Mouse (Mus musculus) forebrain, embryonic 12.5 days (tissue): Measurements from ENCODE around the gene Gm37240. TPM values are rescaled to one million over a fixed set of nuclear protein-coding genes. Genes with fewer than 3 reads are reported as not detected.
A peak's percentile ranks its signal among the peaks of the same experiment; 100 is the strongest.

Experiments used
- ATAC-seq: fragments of 200-750 bp; cut with Nextera tagmentation; 2 replicates; pipeline ENCODE4 v1.8.0; 2017; ENCODE audit warnings: moderate TSS enrichment; ENCODE audit not compliant: low FRiP score
- H3K27ac ChIP-seq: fragments of 300-500 bp; sonication (generic); 2 replicates; pipeline ENCODE4 v1.5.1; 2016; ENCODE audit warnings: mild to moderate bottlenecking
- H3K27me3 ChIP-seq: fragments of 300-500 bp; sonication (generic); 2 replicates; pipeline ENCODE4 v1.6.1; 2016; ENCODE audit warnings: mild to moderate bottlenecking
- H3K36me3 ChIP-seq: fragments of 300-500 bp; sonication (generic); replicated peaks from 2 replicates; pipeline ENCODE4 v1.6.1; 2016; ENCODE audit warnings: mild to moderate bottlenecking
- H3K4me1 ChIP-seq: fragments of 300-500 bp; sonication (generic); 2 replicates; pipeline ENCODE4 v1.6.1; 2016
- H3K4me2 ChIP-seq: fragments of 300-500 bp; sonication (generic); 2 replicates; pipeline ENCODE4 v1.6.1; 2016; ENCODE audit warnings: mild to moderate bottlenecking, moderate library complexity
- H3K4me3 ChIP-seq: fragments of 300-500 bp; sonication (generic); replicated peaks from 2 replicates; pipeline ENCODE4 v1.5.1; 2016; ENCODE audit warnings: mild to moderate bottlenecking
- H3K9ac ChIP-seq: fragments of 300-500 bp; sonication (generic); 2 replicates; pipeline ENCODE4 v1.6.1; 2016; ENCODE audit warnings: mild to moderate bottlenecking
- H3K9me3 ChIP-seq: fragments of 300-500 bp; sonication (generic); 2 replicates; pipeline ENCODE4 v1.6.1; 2016
- WGBS: fragments of 180-500 bp; shearing (Covaris S2); methylation state at CpG from one replicate; pipeline ENCODE4 v1.1.7; 2016; 5-methylcytosine and 5-hydroxymethylcytosine counted together
- polyA plus RNA-seq: library from polyadenylated mRNA; unstranded; fragments of >200 nt; fragmentation: Nextera tagmentation; extraction: Ambion mirVana; gene quantifications from 2 replicates; pipeline ENCODE4 v1.2.1, GENCODE M21; 2016

Gene Gm37240
- polyA plus RNA-seq, 1 experiment from 2014 or later = 0.57 TPM

DNA sequence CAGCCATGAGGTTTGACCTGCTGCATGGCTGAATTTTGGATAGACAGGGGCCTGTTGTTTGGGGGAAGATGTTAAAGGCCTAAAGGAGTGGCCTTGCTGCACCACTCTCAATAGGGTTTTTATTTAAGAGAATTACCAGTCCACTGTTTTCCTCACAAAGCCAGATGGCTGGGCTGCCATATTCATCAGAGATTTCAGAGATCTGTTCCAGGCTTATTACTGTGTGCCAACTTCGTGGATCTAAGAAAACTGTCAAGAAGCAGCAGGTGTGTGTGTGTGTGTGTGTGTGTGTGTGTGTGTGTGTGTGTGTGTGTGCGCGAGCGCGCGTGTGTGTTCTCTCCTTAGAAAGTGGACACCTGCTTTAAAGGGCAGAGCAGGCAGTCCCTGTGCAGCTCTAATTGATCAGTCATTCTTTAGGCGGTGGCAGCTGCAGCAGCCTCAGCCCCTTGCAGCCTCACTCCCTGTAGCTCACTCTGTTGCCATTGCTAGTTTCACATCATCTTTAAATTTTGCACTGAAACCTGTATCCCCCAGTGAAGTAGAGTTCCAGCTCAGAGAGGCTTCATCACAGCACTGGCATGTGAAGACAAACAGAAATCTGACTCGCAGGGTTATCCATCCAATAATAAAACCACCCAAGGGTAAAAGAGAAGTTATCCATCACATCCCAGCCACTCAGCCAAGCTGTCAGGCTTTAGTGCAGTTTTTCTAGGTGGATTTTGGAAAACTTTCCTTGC lies 252.8 kb downstream of the Gm37240 start:
- WGBS = 79% methylated on average over 8 of the region's 8 CpGs
- Histone ChIP-seq H3K4me3 (no peak overlapping the region), H3K9me3 (no peaks in the 10 kb centered on the region), H3K27me3 (no peaks in the 10 kb centered on the region), H3K27ac (no peak overlapping the region), H3K36me3 (no peaks in the 10 kb centered on the region), H3K9ac (no peak overlapping the region), H3K4me1 (no peaks in the 10 kb centered on the region), H3K4me2 (no peak overlapping the region)
- no peak for ATAC-seq

GRCm38 (mm10) chr3:85633733-85634132 lies 253.6 kb downstream of the Gm37240 start:
- Histone ChIP-seq H3K4me3 (no peak overlapping the region), H3K9me3 (no peaks in the 10 kb centered on the region), H3K27me3 (no peaks in the 10 kb centered on the region), H3K4me1 (no peaks in the 10 kb centered on the region), H3K27ac (no peak overlapping the region), H3K36me3 (no peaks in the 10 kb centered on the region), H3K9ac (no peak overlapping the region), H3K4me2 (no peak overlapping the region)
- WGBS = 86% methylated on average over 2 of the region's 2 CpGs
- ATAC-seq = no peak

DNA sequence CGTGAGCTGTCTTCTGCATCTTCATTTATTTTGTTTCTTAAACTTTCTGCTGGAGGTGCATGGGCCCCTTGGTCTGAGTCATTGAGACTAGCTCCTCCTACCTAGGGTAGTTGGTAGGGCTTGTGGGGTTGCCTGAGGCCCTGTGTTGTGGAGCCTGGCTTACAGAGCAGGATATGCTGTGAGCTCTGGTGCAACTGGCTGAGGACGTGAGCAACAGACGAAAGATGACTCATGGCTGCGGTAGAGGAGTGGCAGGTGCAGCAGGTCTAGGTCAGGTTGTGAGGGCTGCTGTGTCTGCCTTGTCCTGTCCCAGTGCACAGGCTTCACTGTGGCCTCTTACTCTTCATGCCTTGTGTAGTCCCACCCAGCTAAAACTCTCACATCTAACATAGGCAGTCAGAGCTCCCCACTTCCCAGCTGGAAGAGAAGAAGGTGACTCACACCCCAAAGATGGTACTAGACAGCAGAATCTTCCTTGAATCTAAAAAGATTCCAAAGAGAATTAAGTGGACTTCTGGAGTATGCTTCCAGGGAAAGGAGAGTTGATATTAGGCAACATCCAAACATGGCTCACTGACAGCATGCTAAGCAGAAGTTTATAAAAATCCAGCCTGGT lies 257.3 kb downstream of the Gm37240 start:
- 95% methylated on average over 4 of the region's 4 CpGs for WGBS
- Histone ChIP-seq H3K9ac (no peak overlapping the region), H3K9me3 (no peaks in the 10 kb centered on the region), H3K4me1 (no peaks in the 10 kb centered on the region), H3K4me2 (no peak overlapping the region), H3K27ac (no peak overlapping the region), H3K36me3 (no peaks in the 10 kb centered on the region), H3K27me3 (no peaks in the 10 kb centered on the region), H3K4me3 (no peak overlapping the region)
- no peak for ATAC-seq

- 97% methylated on average over 1 of the region's 1 CpGs for WGBS
- ATAC-seq = no peak
- no peaks in the 10 kb centered on the region for H3K9me3 ChIP-seq
- no peaks in the 10 kb centered on the region for H3K4me1 ChIP-seq
- H3K27me3 ChIP-seq = no peaks in the 10 kb centered on the region
- H3K36me3 ChIP-seq = peaks cover 6% of the 10 kb centered on the region
- no peak overlapping the region for H3K4me2 ChIP-seq
- no peak overlapping the region for H3K9ac ChIP-seq
- H3K27ac ChIP-seq = no peak overlapping the region
- H3K4me3 ChIP-seq = no peak overlapping the region
Measured at GRCm38 (mm10) chr3:85619751-85620150, 267.6 kb downstream of the Gm37240 start.

GRCm38 (mm10) chr3:85619345-85619744 lies 268.0 kb downstream of the Gm37240 start:
- Histone ChIP-seq H3K4me3 (no peak overlapping the region), H3K27ac (no peak overlapping the region), H3K9me3 (no peaks in the 10 kb centered on the region), H3K27me3 (no peaks in the 10 kb centered on the region), H3K9ac (no peak overlapping the region), H3K36me3 (peaks cover 6% of the 10 kb centered on the region), H3K4me2 (no peak overlapping the region), H3K4me1 (no peaks in the 10 kb centered on the region)
- WGBS = 90% methylated on average over 5 of the region's 5 CpGs
- ATAC-seq = no peak

DNA sequence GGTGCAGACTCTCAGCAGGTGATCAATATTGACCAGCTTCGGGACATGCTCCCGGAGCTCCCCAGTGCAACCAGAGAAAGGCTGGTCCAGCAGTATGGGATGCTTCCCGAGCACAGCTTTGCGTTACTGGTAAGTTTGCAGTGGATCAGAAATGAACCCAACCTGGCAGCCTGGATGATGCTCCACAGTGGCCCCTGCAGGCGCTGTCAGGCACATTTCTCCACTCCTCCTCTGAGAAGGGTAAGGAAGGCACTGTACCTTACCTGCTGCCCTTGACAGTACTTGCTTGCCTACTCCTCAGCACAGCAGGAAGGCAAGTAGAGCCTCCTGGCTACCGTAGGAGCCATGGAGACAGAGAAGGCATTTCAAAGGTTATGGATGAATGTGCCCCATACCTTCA lies 268.4 kb downstream of the Gm37240 start:
- no peaks in the 10 kb centered on the region for H3K9me3 ChIP-seq
- no peak overlapping the region for H3K4me2 ChIP-seq
- H3K27me3 ChIP-seq = no peaks in the 10 kb centered on the region
- H3K36me3 ChIP-seq = peaks cover 6% of the 10 kb centered on the region
- H3K9ac ChIP-seq = no peak overlapping the region
- 82% methylated on average over 6 of the region's 6 CpGs for WGBS
- ATAC-seq = no peak
- no peak overlapping the region for H3K4me3 ChIP-seq
- H3K27ac ChIP-seq = no peak overlapping the region
- no peaks in the 10 kb centered on the region for H3K4me1 ChIP-seq

GRCm38 (mm10) chr3:85616389-85616788 lies 270.9 kb downstream of the Gm37240 start:
- Histone ChIP-seq H3K27ac (no peak overlapping the region), H3K9ac (no peak overlapping the region), H3K4me2 (no peak overlapping the region), H3K4me1 (no peaks in the 10 kb centered on the region), H3K36me3 (peaks cover 7% of the 10 kb centered on the region), H3K4me3 (no peak overlapping the region), H3K27me3 (no peaks in the 10 kb centered on the region), H3K9me3 (no peaks in the 10 kb centered on the region)
- no peak for ATAC-seq
- 94% methylated on average over 1 of the region's 1 CpGs for WGBS

GRCm38 (mm10) chr3:85607753-85608152 lies 279.6 kb downstream of the Gm37240 start:
- Histone ChIP-seq H3K9ac (no peak overlapping the region), H3K9me3 (no peaks in the 10 kb centered on the region), H3K27ac (no peak overlapping the region), H3K4me2 (no peak overlapping the region), H3K27me3 (no peaks in the 10 kb centered on the region), H3K36me3 (peaks cover 3% of the 10 kb centered on the region; the same call in 1 of the 2 replicates), H3K4me1 (peaks cover 14% of the 10 kb centered on the region; the same call in 1 of the 2 replicates), H3K4me3 (no peak overlapping the region)
- 85% methylated on average over 2 of the region's 2 CpGs for WGBS
- ATAC-seq = no peak

- no peak overlapping the region for H3K4me2 ChIP-seq
- H3K4me1 ChIP-seq = peaks cover 19% of the 10 kb centered on the region
- no peak overlapping the region for H3K9ac ChIP-seq
- H3K27ac ChIP-seq = no peak overlapping the region
- WGBS = 87% methylated on average over 3 of the region's 3 CpGs
- no peaks in the 10 kb centered on the region for H3K27me3 ChIP-seq
- H3K36me3 ChIP-seq = peaks cover 3% of the 10 kb centered on the region; the same call in 1 of the 2 replicates
- no peaks in the 10 kb centered on the region for H3K9me3 ChIP-seq
- no peak for ATAC-seq
- no peak overlapping the region for H3K4me3 ChIP-seq
Measured at GRCm38 (mm10) chr3:85606912-85607311, 280.4 kb downstream of the Gm37240 start.

GRCm38 (mm10) chr3:85603811-85604210 lies 283.5 kb downstream of the Gm37240 start:
- Histone ChIP-seq H3K27me3 (no peaks in the 10 kb centered on the region), H3K4me2 (no peak overlapping the region), H3K9me3 (no peaks in the 10 kb centered on the region), H3K9ac (no peak overlapping the region), H3K4me1 (peaks cover 25% of the 10 kb centered on the region), H3K27ac (no peak overlapping the region), H3K36me3 (no peaks in the 10 kb centered on the region; the same call in 1 of the 2 replicates), H3K4me3 (no peak overlapping the region)
- no peak; the same call in 1 of the 2 replicates for ATAC-seq
- 59% methylated on average over 1 of the region's 1 CpGs for WGBS

- Histone ChIP-seq H3K27me3 (no peaks in the 10 kb centered on the region), H3K9ac (no peak overlapping the region), H3K9me3 (no peaks in the 10 kb centered on the region), H3K4me1 (peaks cover 25% of the 10 kb centered on the region), H3K27ac (peak overlapping the region; percentile 16; the same call in 1 of the 2 replicates), H3K36me3 (no peaks in the 10 kb centered on the region; the same call in 1 of the 2 replicates), H3K4me2 (no peak overlapping the region), H3K4me3 (no peak overlapping the region)
- 38% methylated on average over 3 of the region's 3 CpGs for WGBS
- ATAC-seq = peak; percentile 65
Measured at GRCm38 (mm10) chr3:85601841-85602305, 285.4 kb downstream of the Gm37240 start.

DNA sequence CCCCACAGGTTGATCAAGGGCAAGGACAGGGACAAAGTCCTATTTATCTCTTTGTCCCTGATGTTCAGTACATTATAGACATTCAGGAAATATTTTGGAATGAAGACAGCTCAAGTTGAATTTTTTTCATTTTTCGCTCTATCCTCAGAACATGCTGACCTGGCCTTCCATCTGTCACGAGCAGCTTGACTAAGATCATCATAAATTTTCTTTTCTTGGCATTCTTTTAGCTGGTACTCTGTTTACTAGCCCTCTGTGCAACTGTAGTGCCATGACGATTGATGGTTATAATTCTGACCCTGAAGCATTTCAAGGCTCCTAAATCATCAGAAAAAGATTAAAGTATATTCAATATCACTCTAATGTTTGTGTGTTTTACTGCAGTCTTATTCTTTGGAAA lies 287.8 kb downstream of the Gm37240 start:
- Histone ChIP-seq H3K27me3 (no peaks in the 10 kb centered on the region), H3K9ac (no peak overlapping the region), H3K4me3 (no peak overlapping the region), H3K4me2 (no peak overlapping the region), H3K36me3 (no peaks in the 10 kb centered on the region), H3K9me3 (no peaks in the 10 kb centered on the region), H3K27ac (no peak overlapping the region), H3K4me1 (peaks cover 25% of the 10 kb centered on the region)
- no peak for ATAC-seq
- 89% methylated on average over 3 of the region's 3 CpGs for WGBS

DNA sequence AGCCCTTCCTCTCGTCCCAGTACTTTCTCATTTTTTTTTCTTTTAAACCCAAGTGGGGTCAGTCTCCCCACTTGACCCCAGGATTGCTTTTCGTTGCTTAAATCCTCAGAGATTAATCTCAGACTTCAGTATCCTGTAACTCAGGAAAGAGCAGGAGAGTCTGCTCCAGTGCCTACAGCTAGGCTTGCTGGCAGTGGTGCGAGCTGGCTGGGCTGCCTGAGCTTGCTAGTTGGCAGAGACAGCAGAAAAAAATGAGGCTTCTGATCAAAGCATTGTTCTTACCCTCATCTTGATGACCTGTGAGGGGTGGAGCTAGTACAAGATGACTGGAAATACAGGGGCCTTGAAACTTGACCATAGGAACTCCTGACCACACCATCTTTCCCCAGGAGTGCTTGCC lies 292.9 kb downstream of the Gm37240 start:
- H3K4me2 ChIP-seq = no peak overlapping the region
- no peaks in the 10 kb centered on the region for H3K27me3 ChIP-seq
- H3K9me3 ChIP-seq = no peaks in the 10 kb centered on the region
- no peaks in the 10 kb centered on the region for H3K4me1 ChIP-seq
- H3K36me3 ChIP-seq = no peaks in the 10 kb centered on the region
- 77% methylated on average over 3 of the region's 3 CpGs for WGBS
- no peak overlapping the region for H3K9ac ChIP-seq
- H3K27ac ChIP-seq = no peak overlapping the region
- no peak overlapping the region for H3K4me3 ChIP-seq
- ATAC-seq = no peak
